Mouse (Mus musculus) urinary bladder, adult 2 months (tissue): ENCODE measurements around the gene Acer1. TPM values are rescaled to one million over a fixed set of nuclear protein-coding genes. Genes with fewer than 3 reads are reported as not detected.

Experiments
- polyA plus RNA-seq: library from polyadenylated mRNA; depleted of rRNA; stranded (reverse); fragments of >200 nt; gene quantifications from 2 replicates; pipeline ENCODE4 v1.2.3, GENCODE M21; 2012; rRNA removed

Acer1 gene
- polyA plus RNA-seq, 1 experiment = 0.17 TPM

Other genes starting within 250 kb of the Acer1 start
- gene Nrtn, start 224.6 kb downstream of the Acer1 start, polyA plus RNA-seq = 22.8 and 28.7 TPM in 2 replicates
- 50.0 and 61.3 TPM in 2 replicates for gene Dus3l, start 217.4 kb downstream of the Acer1 start, polyA plus RNA-seq
- gene Prr22, start 211.9 kb downstream of the Acer1 start, polyA plus RNA-seq = 1.1 and 1.5 TPM in 2 replicates
- gene Rfx2, start 151.1 kb downstream of the Acer1 start, polyA plus RNA-seq = 6.6 and 9.4 TPM in 2 replicates
- 0.03 TPM in 1 of 2 replicates, not detected in the other for gene Acsbg2, start 107.7 kb downstream of the Acer1 start, polyA plus RNA-seq
- 2.9 and 3.1 TPM in 2 replicates for gene 1700061G19Rik, start 106.6 kb downstream of the Acer1 start, polyA plus RNA-seq
- gene Mllt1, start 46.7 kb downstream of the Acer1 start, polyA plus RNA-seq = 33.8 and 34.5 TPM in 2 replicates
- gene Clpp, start 8.2 kb upstream of the Acer1 start, polyA plus RNA-seq = 93.9 and 105 TPM in 2 replicates
- 18.1 and 20.6 TPM in 2 replicates for gene Alkbh7, start 15.2 kb upstream of the Acer1 start, polyA plus RNA-seq
- not detected in 2 replicates for gene Pspn, start 17.9 kb upstream of the Acer1 start, polyA plus RNA-seq
- gene Gtf2f1, start 29.2 kb upstream of the Acer1 start, polyA plus RNA-seq = 41.2 and 47.4 TPM in 2 replicates
- gene Gm17949, start 29.3 kb upstream of the Acer1 start, polyA plus RNA-seq = 0.18 and 0.19 TPM in 2 replicates
- gene Khsrp, start 49.4 kb upstream of the Acer1 start, polyA plus RNA-seq = 54.9 and 60.3 TPM in 2 replicates
- gene Slc25a41, start 59.5 kb upstream of the Acer1 start, polyA plus RNA-seq = not detected in 2 replicates
- 22.8 and 32.2 TPM in 2 replicates for gene Crb3, start 77.0 kb upstream of the Acer1 start, polyA plus RNA-seq
- 34.2 and 71.3 TPM in 2 replicates for gene Slc25a23, start 77.7 kb upstream of the Acer1 start, polyA plus RNA-seq
- gene Dennd1c, start 96.4 kb upstream of the Acer1 start, polyA plus RNA-seq = 5.1 and 6.1 TPM in 2 replicates
- gene Tubb4a, start 105.7 kb upstream of the Acer1 start, polyA plus RNA-seq = 3.8 and 5.9 TPM in 2 replicates
- gene Tnfsf9, start 123.2 kb upstream of the Acer1 start, polyA plus RNA-seq = 5.7 and 8.8 TPM in 2 replicates
- 0.18 and 0.25 TPM in 2 replicates for gene Cd70, start 167.7 kb upstream of the Acer1 start, polyA plus RNA-seq
- 0.55 and 0.68 TPM in 2 replicates for gene Tnfsf14, start 212.1 kb upstream of the Acer1 start, polyA plus RNA-seq
- gene C3, start 246.0 kb upstream of the Acer1 start, polyA plus RNA-seq = 163 and 168 TPM in 2 replicates